Mouse (Mus musculus) myocyte (in vitro differentiated cells): ENCODE data around the gene Slx1b.
A peak's percentile ranks its signal among the peaks of the same experiment; 100 is the strongest.

Source experiments
- CEBPB ChIP-seq: IDR thresholded peaks from 2 replicates; pipeline ENCODE4 v1.6.1; 2011; ENCODE audit warnings: mild to moderate bottlenecking, moderate library complexity; ENCODE audit not compliant: poor library complexity, insufficient read depth, severe bottlenecking
- E2F4 ChIP-seq: IDR thresholded peaks from one replicate; pipeline ENCODE4 v1.6.1; 2011; ENCODE audit warnings: mild to moderate bottlenecking, control low read depth, moderate library complexity; ENCODE audit not compliant: insufficient read depth
- MAX ChIP-seq: IDR thresholded peaks from one replicate; pipeline ENCODE4 v1.6.1; 2011; ENCODE audit warnings: low read depth, mild to moderate bottlenecking, control low read depth
- MYOD1 ChIP-seq, 3 experiments: IDR thresholded peaks; one replicate each; pipeline ENCODE4 v1.6.1; 2011; ENCODE audit warnings: control low read depth in 2 of 3, low read depth in 2 of 3, mild to moderate bottlenecking in 2 of 3, moderate library complexity in 1 of 3; ENCODE audit not compliant: insufficient read length in 2 of 3, control insufficient read depth in 1 of 3
- MYOG ChIP-seq, 3 experiments: IDR thresholded peaks; one replicate each; pipeline ENCODE4 v1.6.1; 2011; ENCODE audit warnings: control low read depth in 2 of 3, low read depth in 2 of 3, mild to moderate bottlenecking in 2 of 3; ENCODE audit not compliant: insufficient read length in 2 of 3, control insufficient read depth in 1 of 3, insufficient read depth in 1 of 3
- POLR2A ChIP-seq: IDR thresholded peaks from one replicate; pipeline ENCODE4 v1.6.1; 2011; ENCODE audit warnings: low read depth, mild to moderate bottlenecking, control low read depth, moderate library complexity; ENCODE audit not compliant: insufficient read length
- POLR2AphosphoS2 ChIP-seq: IDR thresholded peaks from one replicate; pipeline ENCODE4 v1.6.1; 2011; ENCODE audit warnings: low read depth, control low read depth; ENCODE audit not compliant: insufficient read length
- REST ChIP-seq: IDR thresholded peaks from one replicate; pipeline ENCODE4 v1.6.1; 2011; ENCODE audit warnings: mild to moderate bottlenecking, control low read depth, moderate library complexity; ENCODE audit not compliant: insufficient read depth, insufficient read length
- SRF ChIP-seq: IDR thresholded peaks from one replicate; pipeline ENCODE4 v1.6.1; 2011; ENCODE audit warnings: low read depth; ENCODE audit not compliant: control insufficient read depth, insufficient read length
- TCF12 ChIP-seq: IDR thresholded peaks from one replicate; pipeline ENCODE4 v1.6.1; 2011; ENCODE audit warnings: mild to moderate bottlenecking, control low read depth; ENCODE audit not compliant: poor library complexity, insufficient read depth, severe bottlenecking
- TCF3 ChIP-seq: IDR thresholded peaks from one replicate; pipeline ENCODE4 v1.6.1; 2011; ENCODE audit warnings: low read depth, control low read depth; ENCODE audit not compliant: insufficient read length
- USF1 ChIP-seq: IDR thresholded peaks from one replicate; pipeline ENCODE4 v1.6.1; 2011; ENCODE audit warnings: low read depth, mild to moderate bottlenecking, control low read depth, moderate library complexity

GRCm38 (mm10) chr7:126695210-126695611 is 373 bp downstream of the Slx1b start, which contains the start of gene Bola2:
- TF ChIP-seq TCF12 (no peak), POLR2A (peak; percentile 61), REST (no peak), MAX (no peak), POLR2AphosphoS2 (no peak), USF1 (no peak), E2F4 (no peak), MYOG (IDR thresholded peaks at IDR 0.05; ENCODE audit: control insufficient read depth in 1 of 3, insufficient read depth in 1 of 3, insufficient read length in 2 of 3, low read depth in 2 of 3) (no peak), CEBPB (no peak), SRF (no peak), MYOD1 (IDR thresholded peaks at IDR 0.05; ENCODE audit: control insufficient read depth in 1 of 3, insufficient read length in 2 of 3, low read depth in 2 of 3) (no peak), TCF3 (no peak)
